Mouse (Mus musculus) cerebellum, adult 2 months (tissue): ENCODE results near the gene Iqsec2.

ENCODE experiments used
- CTCF ChIP-seq: fragments of 200-500 bp; IDR thresholded peaks from 2 replicates; pipeline ENCODE4 v1.5.1; 2011; ENCODE audit warnings: low read depth, mild to moderate bottlenecking, control low read depth, low read length, moderate library complexity, borderline replicate concordance; ENCODE audit not compliant: insufficient read depth
- POLR2A ChIP-seq: fragments of 200-500 bp; IDR thresholded peaks from 2 replicates; pipeline ENCODE4 v1.6.1; 2011; ENCODE audit warnings: low read length, control low read depth, borderline replicate concordance; ENCODE audit not compliant: insufficient read depth

DNA sequence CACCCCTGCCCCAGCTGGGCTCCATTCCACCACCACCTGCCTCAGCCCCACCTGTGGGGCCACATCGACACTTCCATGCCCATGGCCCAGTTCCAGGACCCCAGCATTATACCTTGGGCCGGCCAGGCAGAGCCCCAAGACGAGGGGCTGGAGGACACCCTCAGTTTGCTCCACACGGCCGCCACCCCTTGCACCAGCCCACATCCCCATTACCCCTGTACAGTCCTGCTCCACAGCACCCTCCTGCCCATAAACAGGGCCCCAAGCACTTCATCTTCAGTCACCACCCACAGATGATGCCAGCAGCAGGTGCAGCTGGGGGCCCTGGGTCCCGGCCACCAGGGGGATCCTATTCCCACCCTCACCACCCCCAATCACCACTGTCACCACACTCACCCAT, 79.2 kb downstream of the Iqsec2 start:
- TF ChIP-seq CTCF (no peak), POLR2A (no peak)
